Mouse (Mus musculus): ENCODE measurements around the gene 1110025L11Rik. TPM values are rescaled to one million over a fixed set of nuclear protein-coding genes. Genes with fewer than 3 reads are reported as not detected.
"Not testable (repeated sequence)": the region's sequence is repeated elsewhere in the genome, so short reads cannot be mapped to it uniquely, and the experiment has no call there.

The 1110025L11Rik gene
- not detected in 2 replicates for total RNA-seq (2015; ENCODE audit: low replicate concordance)
- total RNA-seq (2017; ENCODE audit: low replicate concordance), result 3.3 TPM in 1 of 2 replicates, not detected in the other

DNA sequence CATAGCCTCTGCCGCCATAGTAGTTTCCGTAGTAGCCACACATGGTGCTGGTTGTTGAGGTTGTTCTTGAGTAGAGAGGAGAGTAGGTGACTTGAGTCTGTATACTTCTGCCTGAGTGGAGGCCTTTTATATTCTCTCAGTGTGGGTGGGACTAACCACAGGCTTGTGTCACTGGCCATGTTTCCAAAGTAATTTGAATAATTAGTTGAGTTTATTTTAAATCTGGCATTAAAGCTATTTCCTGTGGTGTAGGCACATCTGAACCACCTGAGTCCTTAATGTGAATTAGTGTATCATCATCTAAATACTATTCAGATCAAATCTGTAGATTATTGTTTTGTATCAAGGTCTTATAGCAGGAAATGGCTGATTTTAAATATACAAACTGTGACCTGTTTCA is at the start of gene 1110025L11Rik:
1110025L11Rik (minus strand) TSS at position 101 of the 400 bp plus-strand sequence.
- ATAC-seq (replicated peaks; ENCODE audit: low FRiP score, poor library complexity, severe bottlenecking), result not testable (repeated sequence)

GRCm38 (mm10) chr16:89071041-89071440 is 7.2 kb upstream of the 1110025L11Rik start:
- not testable (repeated sequence) for ATAC-seq (replicated peaks; ENCODE audit: low FRiP score, poor library complexity, severe bottlenecking)

DNA sequence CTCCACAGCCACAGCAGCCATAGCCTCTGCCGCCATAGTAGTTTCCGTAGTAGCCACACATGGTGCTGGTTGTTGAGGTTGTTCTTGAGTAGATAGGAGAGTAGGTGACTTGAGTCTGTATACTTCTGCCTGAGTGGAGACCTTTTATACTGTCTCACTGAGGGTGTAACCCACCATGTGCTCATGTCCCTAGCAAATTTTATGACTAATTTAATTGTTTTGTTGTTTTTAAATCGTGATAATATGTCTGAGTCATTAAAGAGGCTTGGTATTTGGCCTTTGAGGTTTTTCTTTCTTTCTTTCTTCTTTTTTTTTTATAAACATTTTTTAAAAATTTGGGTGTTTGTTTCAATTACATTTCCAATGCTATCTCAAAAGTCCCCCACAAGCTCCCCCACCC is 16.0 kb downstream of the 1110025L11Rik start, which contains the start of gene Krtap6-5:
Krtap6-5 (minus strand) TSS at position 101 of the 400 bp plus-strand sequence.
- ATAC-seq (replicated peaks; ENCODE audit: low FRiP score, poor library complexity, severe bottlenecking), result no peak

DNA sequence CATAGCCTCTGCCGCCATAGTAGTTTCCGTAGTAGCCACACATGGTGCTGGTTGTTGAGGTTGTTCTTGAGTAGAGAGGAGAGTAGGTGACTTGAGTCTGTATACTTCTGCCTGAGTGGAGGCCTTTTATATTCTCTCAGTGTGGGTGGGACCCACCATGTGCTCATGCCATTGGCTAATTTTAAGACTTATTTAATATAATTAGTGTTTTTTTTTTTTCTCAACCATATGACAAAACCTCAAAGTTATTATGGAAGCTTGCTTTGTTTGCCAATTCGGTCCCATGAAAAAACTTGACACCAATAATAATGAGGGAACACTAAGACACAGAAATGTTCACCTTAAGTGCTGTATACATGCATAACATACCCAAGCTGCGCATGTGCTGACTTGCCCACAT is 22.4 kb downstream of the 1110025L11Rik start, which contains the start of gene Gm10228:
Gm10228 (minus strand) TSS at position 101 of the 400 bp plus-strand sequence.
- not testable (repeated sequence) for ATAC-seq (replicated peaks; ENCODE audit: low FRiP score, poor library complexity, severe bottlenecking)

DNA sequence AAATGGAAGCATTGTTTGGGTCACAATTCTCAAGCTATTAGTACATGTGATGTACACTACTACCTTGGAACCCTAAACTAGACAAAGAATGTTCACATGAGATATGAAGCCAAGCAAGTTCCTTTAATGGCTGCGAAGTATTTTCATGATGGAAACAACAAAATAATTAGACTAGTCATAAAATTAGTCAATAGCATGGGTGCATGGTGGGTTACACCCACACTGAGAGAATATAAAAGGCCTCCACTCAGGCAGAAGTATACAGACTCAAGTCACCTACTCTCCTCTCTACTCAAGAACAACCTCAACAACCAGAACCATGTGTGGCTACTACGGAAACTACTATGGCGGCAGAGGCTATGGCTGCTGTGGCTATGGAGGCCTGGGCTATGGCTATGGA is 32.4 kb downstream of the 1110025L11Rik start, which contains the start of gene Krtap6-1:
Krtap6-1 (plus strand) TSS at position 301 of the 400 bp plus-strand sequence.
- ATAC-seq (replicated peaks; ENCODE audit: low FRiP score, poor library complexity, severe bottlenecking), result not testable (repeated sequence)

GRCm38 (mm10) chr16:89014984-89015383 is 48.8 kb downstream of the 1110025L11Rik start, which contains the start of gene Gm10229:
Gene Gm10229 (plus strand): TSS chr16:89015284.
- ATAC-seq (replicated peaks; ENCODE audit: low FRiP score, poor library complexity, severe bottlenecking), result not testable (repeated sequence)

DNA sequence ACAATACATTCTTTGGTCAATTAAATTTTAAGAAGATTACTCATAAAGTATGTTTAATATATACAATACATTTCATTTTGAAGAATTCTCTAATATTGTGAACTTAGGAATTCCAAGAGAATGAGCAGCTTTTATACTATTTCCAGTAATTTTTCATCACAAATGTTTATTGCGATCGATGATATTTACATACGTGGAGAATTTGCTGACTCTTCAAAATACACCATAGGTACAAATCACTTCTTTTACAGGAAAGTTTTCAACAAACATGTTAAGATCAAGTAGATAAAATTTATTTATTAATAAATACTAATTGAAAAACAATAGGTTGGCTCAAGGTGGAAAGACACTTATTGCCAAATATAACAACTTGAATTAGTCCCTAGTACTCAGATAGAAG is 49.8 kb downstream of the 1110025L11Rik start:
- no peak for ATAC-seq (replicated peaks; ENCODE audit: low FRiP score, poor library complexity, severe bottlenecking)

Other genes with a start within 250 kb of the 1110025L11Rik start
- gene Krtap15, start 243.8 kb downstream of the 1110025L11Rik start, total RNA-seq (2015; ENCODE audit: low replicate concordance), result not detected in 2 replicates
- gene Krtap15, start 243.8 kb downstream of the 1110025L11Rik start, total RNA-seq (2017; ENCODE audit: low replicate concordance), result not detected in 2 replicates
- not detected in 2 replicates for gene Krtap14, start 237.9 kb downstream of the 1110025L11Rik start, total RNA-seq (2015; ENCODE audit: low replicate concordance)
- not detected in 2 replicates for gene Krtap14, start 237.9 kb downstream of the 1110025L11Rik start, total RNA-seq (2017; ENCODE audit: low replicate concordance)
- not detected in 2 replicates for gene Krtap19-1, start 194.6 kb downstream of the 1110025L11Rik start, total RNA-seq (2015; ENCODE audit: low replicate concordance)
- gene Krtap19-1, start 194.6 kb downstream of the 1110025L11Rik start, total RNA-seq (2017; ENCODE audit: low replicate concordance), result not detected in 2 replicates
- not detected in 2 replicates for gene Krtap19-2, start 189.7 kb downstream of the 1110025L11Rik start, total RNA-seq (2015; ENCODE audit: low replicate concordance)
- not detected in 2 replicates for gene Krtap19-2, start 189.7 kb downstream of the 1110025L11Rik start, total RNA-seq (2017; ENCODE audit: low replicate concordance)
- not detected in 2 replicates for gene Krtap19-3, start 186.0 kb downstream of the 1110025L11Rik start, total RNA-seq (2015; ENCODE audit: low replicate concordance)
- gene Krtap19-3, start 186.0 kb downstream of the 1110025L11Rik start, total RNA-seq (2017; ENCODE audit: low replicate concordance), result not detected in 2 replicates
- not detected in 2 replicates for gene Krtap19-4, start 178.9 kb downstream of the 1110025L11Rik start, total RNA-seq (2015; ENCODE audit: low replicate concordance)
- not detected in 2 replicates for gene Krtap19-4, start 178.9 kb downstream of the 1110025L11Rik start, total RNA-seq (2017; ENCODE audit: low replicate concordance)
- gene Krtap19-5, start 167.5 kb downstream of the 1110025L11Rik start, total RNA-seq (2015; ENCODE audit: low replicate concordance), result not detected in 2 replicates
- not detected in 2 replicates for gene Krtap19-5, start 167.5 kb downstream of the 1110025L11Rik start, total RNA-seq (2017; ENCODE audit: low replicate concordance)
- gene Krtap19-9b, start 131.7 kb downstream of the 1110025L11Rik start, total RNA-seq (2015; ENCODE audit: low replicate concordance), result not detected in 2 replicates
- not detected in 2 replicates for gene Krtap19-9b, start 131.7 kb downstream of the 1110025L11Rik start, total RNA-seq (2017; ENCODE audit: low replicate concordance)
- gene Krtap16-3, start 101.1 kb downstream of the 1110025L11Rik start, total RNA-seq (2015; ENCODE audit: low replicate concordance), result not detected in 2 replicates
- gene Krtap16-3, start 101.1 kb downstream of the 1110025L11Rik start, total RNA-seq (2017; ENCODE audit: low replicate concordance), result not detected in 2 replicates
- not detected in 2 replicates for gene Krtap22-2, start 53.2 kb downstream of the 1110025L11Rik start, total RNA-seq (2015; ENCODE audit: low replicate concordance)
- not detected in 2 replicates for gene Krtap22-2, start 53.2 kb downstream of the 1110025L11Rik start, total RNA-seq (2017; ENCODE audit: low replicate concordance)
- not detected in 2 replicates for gene Gm10229, start 48.7 kb downstream of the 1110025L11Rik start, total RNA-seq (2015; ENCODE audit: low replicate concordance)
- gene Gm10229, start 48.7 kb downstream of the 1110025L11Rik start, total RNA-seq (2017; ENCODE audit: low replicate concordance), result not detected in 2 replicates
- not detected in 2 replicates for gene Krtap6-1, start 32.3 kb downstream of the 1110025L11Rik start, total RNA-seq (2015; ENCODE audit: low replicate concordance)
- gene Krtap6-1, start 32.3 kb downstream of the 1110025L11Rik start, total RNA-seq (2017; ENCODE audit: low replicate concordance), result not detected in 2 replicates
- not detected in 2 replicates for gene Gm10228, start 22.5 kb downstream of the 1110025L11Rik start, total RNA-seq (2015; ENCODE audit: low replicate concordance)
- not detected in 2 replicates for gene Gm10228, start 22.5 kb downstream of the 1110025L11Rik start, total RNA-seq (2017; ENCODE audit: low replicate concordance)
- not detected in 2 replicates for gene Krtap6-5, start 16.1 kb downstream of the 1110025L11Rik start, total RNA-seq (2015; ENCODE audit: low replicate concordance)
- gene Krtap6-5, start 16.1 kb downstream of the 1110025L11Rik start, total RNA-seq (2017; ENCODE audit: low replicate concordance), result not detected in 2 replicates
- not detected in 2 replicates for gene Krtap6-3, start 20.0 kb upstream of the 1110025L11Rik start, total RNA-seq (2015; ENCODE audit: low replicate concordance)
- not detected in 2 replicates for gene Krtap6-3, start 20.0 kb upstream of the 1110025L11Rik start, total RNA-seq (2017; ENCODE audit: low replicate concordance)
- not detected in 2 replicates for gene Gm6358, start 76.8 kb upstream of the 1110025L11Rik start, total RNA-seq (2015; ENCODE audit: low replicate concordance)
- gene Gm6358, start 76.8 kb upstream of the 1110025L11Rik start, total RNA-seq (2017; ENCODE audit: low replicate concordance), result not detected in 2 replicates
- gene Gm10061, start 87.1 kb upstream of the 1110025L11Rik start, total RNA-seq (2015; ENCODE audit: low replicate concordance), result not detected in 2 replicates
- not detected in 2 replicates for gene Gm10061, start 87.1 kb upstream of the 1110025L11Rik start, total RNA-seq (2017; ENCODE audit: low replicate concordance)
- gene Gm9789, start 94.0 kb upstream of the 1110025L11Rik start, total RNA-seq (2015; ENCODE audit: low replicate concordance), result not detected in 2 replicates
- not detected in 2 replicates for gene Gm9789, start 94.0 kb upstream of the 1110025L11Rik start, total RNA-seq (2017; ENCODE audit: low replicate concordance)
- gene Gm7735, start 105.5 kb upstream of the 1110025L11Rik start, total RNA-seq (2015; ENCODE audit: low replicate concordance), result not detected in 2 replicates
- gene Gm7735, start 105.5 kb upstream of the 1110025L11Rik start, total RNA-seq (2017; ENCODE audit: low replicate concordance), result not detected in 2 replicates
- gene 1110057P08Rik, start 110.7 kb upstream of the 1110025L11Rik start, total RNA-seq (2015; ENCODE audit: low replicate concordance), result not detected in 2 replicates
- not detected in 2 replicates for gene 1110057P08Rik, start 110.7 kb upstream of the 1110025L11Rik start, total RNA-seq (2017; ENCODE audit: low replicate concordance)
- gene Krtap20-2, start 141.9 kb upstream of the 1110025L11Rik start, total RNA-seq (2015; ENCODE audit: low replicate concordance), result not detected in 2 replicates
- not detected in 2 replicates for gene Krtap20-2, start 141.9 kb upstream of the 1110025L11Rik start, total RNA-seq (2017; ENCODE audit: low replicate concordance)

All from erythroblast, adult 5-6 weeks (primary cell).